Mouse (Mus musculus): Measurements from ENCODE around the gene Matn1. TPM values are rescaled to one million over a fixed set of nuclear protein-coding genes. Genes with fewer than 3 reads are reported as not detected.

The Matn1 gene
- polyA plus RNA-seq, 1 experiment from 2014 or later, result 51.7 TPM

DNA sequence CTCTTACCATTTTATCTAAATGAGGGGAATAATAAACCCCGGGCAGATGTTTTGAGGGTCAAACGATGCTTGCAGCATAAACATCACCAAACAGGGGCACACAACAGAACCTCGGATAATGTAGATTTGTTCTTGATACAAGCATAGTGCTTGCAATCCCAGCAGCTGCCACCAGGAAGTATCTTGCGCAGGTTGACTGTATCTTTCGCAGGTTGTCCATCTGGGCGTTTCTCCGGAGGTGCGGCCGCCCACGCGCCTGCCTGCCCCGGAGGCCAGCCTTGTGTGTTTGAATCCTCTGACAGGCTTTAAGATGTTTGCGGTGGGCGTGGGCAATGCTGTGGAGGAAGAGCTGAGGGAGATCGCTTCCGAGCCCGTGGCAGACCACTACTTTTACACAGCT, 8.3 kb downstream of the Matn1 start:
- DNase-seq (ENCODE audit: low spot score), result no peak
- ATAC-seq (ENCODE audit: low read depth), result no peak
- H3K4me3 ChIP-seq (ENCODE audit: low read depth, low read length), result no peak overlapping the region
- H3K27me3 ChIP-seq (replicated peaks; ENCODE audit: control insufficient read depth, insufficient read depth, low read length), result no peaks in the 10 kb centered on the region
- no peaks in the 10 kb centered on the region for H3K4me1 ChIP-seq (ENCODE audit: control insufficient read depth, insufficient read depth, low read length)
- no peak overlapping the region for H3K9ac ChIP-seq (ENCODE audit: low read depth, low read length)
- H3K27ac ChIP-seq (replicated peaks; ENCODE audit: low read depth, low read length), result no peak overlapping the region
- no peak overlapping the region for H3K4me2 ChIP-seq (ENCODE audit: low read depth, low read length)
- H3K9me3 ChIP-seq (ENCODE audit: control insufficient read depth, low read length), result no peaks in the 10 kb centered on the region
- 38% methylated on average over 17 of the region's 17 CpGs for WGBS
- no peaks in the 10 kb centered on the region for H3K36me3 ChIP-seq (ENCODE audit: control insufficient read depth, insufficient read depth, low read length)

GRCm38 (mm10) chr4:130957156-130957555, 13.0 kb downstream of the Matn1 start:
- Histone ChIP-seq H3K4me1 (ENCODE audit: control insufficient read depth, insufficient read depth, low read length) (no peaks in the 10 kb centered on the region), H3K36me3 (ENCODE audit: control insufficient read depth, insufficient read depth, low read length) (no peaks in the 10 kb centered on the region), H3K27me3 (replicated peaks; ENCODE audit: control insufficient read depth, insufficient read depth, low read length) (no peaks in the 10 kb centered on the region), H3K9me3 (ENCODE audit: control insufficient read depth, low read length) (no peaks in the 10 kb centered on the region), H3K4me2 (ENCODE audit: low read depth, low read length) (no peak overlapping the region), H3K9ac (ENCODE audit: low read depth, low read length) (no peak overlapping the region), H3K27ac (replicated peaks; ENCODE audit: low read depth, low read length) (no peak overlapping the region), H3K4me3 (ENCODE audit: low read depth, low read length) (no peak overlapping the region)
- WGBS, result 72% methylated on average over 10 of the region's 10 CpGs
- ATAC-seq (ENCODE audit: low read depth) (no peak), DNase-seq (ENCODE audit: low spot score) (no peak)

- no peak for ATAC-seq (ENCODE audit: low read depth)
- no peaks in the 10 kb centered on the region for H3K4me1 ChIP-seq (ENCODE audit: control insufficient read depth, insufficient read depth, low read length)
- WGBS, result 59% methylated on average over 5 of the region's 5 CpGs
- DNase-seq (ENCODE audit: low spot score), result no peak
- H3K27ac ChIP-seq (replicated peaks; ENCODE audit: low read depth, low read length), result no peak overlapping the region
- H3K36me3 ChIP-seq (ENCODE audit: control insufficient read depth, insufficient read depth, low read length), result no peaks in the 10 kb centered on the region
- no peak overlapping the region for H3K9ac ChIP-seq (ENCODE audit: low read depth, low read length)
- H3K4me3 ChIP-seq (ENCODE audit: low read depth, low read length), result no peak overlapping the region
- H3K27me3 ChIP-seq (replicated peaks; ENCODE audit: control insufficient read depth, insufficient read depth, low read length), result no peaks in the 10 kb centered on the region
- H3K4me2 ChIP-seq (ENCODE audit: low read depth, low read length), result no peak overlapping the region
- no peaks in the 10 kb centered on the region for H3K9me3 ChIP-seq (ENCODE audit: control insufficient read depth, low read length)
Observed at GRCm38 (mm10) chr4:130958812-130959211, 14.6 kb downstream of the Matn1 start.

DNA sequence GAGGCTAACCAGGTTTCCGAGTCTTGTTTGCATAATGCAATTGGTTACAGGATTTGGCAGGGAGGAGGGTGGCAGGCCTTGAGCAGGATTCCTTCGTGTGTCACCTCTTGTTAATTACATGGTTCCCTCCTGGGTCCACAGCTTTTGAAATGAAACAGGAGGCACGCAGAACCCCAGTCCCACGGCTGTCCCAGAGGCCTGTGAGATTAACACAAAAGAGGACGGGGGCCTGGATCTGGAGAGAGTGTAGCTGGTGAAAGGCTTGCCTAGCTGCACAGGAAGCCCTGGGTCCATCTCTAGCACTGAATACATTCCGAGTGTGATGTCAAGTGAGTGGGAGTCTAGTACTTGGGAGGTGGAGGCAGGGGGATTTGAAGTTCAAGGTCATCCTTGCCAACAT, 15.5 kb downstream of the Matn1 start:
- Histone ChIP-seq H3K9me3 (ENCODE audit: control insufficient read depth, low read length) (no peaks in the 10 kb centered on the region), H3K27me3 (replicated peaks; ENCODE audit: control insufficient read depth, insufficient read depth, low read length) (no peaks in the 10 kb centered on the region), H3K36me3 (ENCODE audit: control insufficient read depth, insufficient read depth, low read length) (no peaks in the 10 kb centered on the region), H3K4me2 (ENCODE audit: low read depth, low read length) (no peak overlapping the region), H3K27ac (replicated peaks; ENCODE audit: low read depth, low read length) (no peak overlapping the region), H3K9ac (ENCODE audit: low read depth, low read length) (no peak overlapping the region), H3K4me1 (ENCODE audit: control insufficient read depth, insufficient read depth, low read length) (no peaks in the 10 kb centered on the region), H3K4me3 (ENCODE audit: low read depth, low read length) (no peak overlapping the region)
- ATAC-seq (ENCODE audit: low read depth), result no peak
- 46% methylated on average over 6 of the region's 6 CpGs for WGBS
- no peak for DNase-seq (ENCODE audit: low spot score)

DNA sequence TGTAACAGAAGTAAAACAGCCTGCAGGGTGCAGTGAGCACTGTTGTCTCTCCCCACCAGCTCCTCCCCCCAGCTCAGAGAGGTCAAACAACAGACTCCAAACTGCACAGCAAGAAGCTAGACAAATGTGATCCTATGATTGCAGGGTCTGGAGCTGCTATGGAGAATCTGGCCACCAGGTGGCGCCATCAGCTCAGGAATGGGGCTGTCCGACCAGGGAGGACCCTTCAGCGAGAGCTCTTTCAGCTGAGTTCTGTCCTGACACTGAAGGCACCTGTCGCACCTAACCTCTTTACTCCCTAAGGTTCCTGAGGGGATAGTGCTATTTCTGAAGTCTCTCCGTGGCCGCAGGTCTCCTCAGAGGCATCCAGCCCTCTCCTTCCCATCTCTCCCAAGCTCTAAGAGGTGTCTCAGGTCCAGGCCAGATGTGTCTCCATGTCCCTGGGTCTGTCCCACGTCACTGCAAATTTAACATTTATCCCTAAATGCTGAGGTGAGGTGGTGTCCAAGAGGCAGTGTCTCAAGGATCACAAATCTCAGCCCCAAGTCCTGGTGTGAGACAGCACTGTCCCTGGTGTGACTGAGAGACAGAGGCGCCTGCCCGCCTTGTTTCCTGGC, 16.0 kb downstream of the Matn1 start:
- ATAC-seq (ENCODE audit: low read depth), result peak; percentile 72; the same call in 1 of the 2 replicates
- Histone ChIP-seq H3K27ac (replicated peaks; ENCODE audit: low read depth, low read length) (no peak overlapping the region), H3K4me2 (ENCODE audit: low read depth, low read length) (no peak overlapping the region), H3K4me3 (ENCODE audit: low read depth, low read length) (no peak overlapping the region), H3K9me3 (ENCODE audit: control insufficient read depth, low read length) (no peaks in the 10 kb centered on the region), H3K36me3 (ENCODE audit: control insufficient read depth, insufficient read depth, low read length) (no peaks in the 10 kb centered on the region), H3K9ac (ENCODE audit: low read depth, low read length) (no peak overlapping the region), H3K4me1 (ENCODE audit: control insufficient read depth, insufficient read depth, low read length) (no peaks in the 10 kb centered on the region), H3K27me3 (replicated peaks; ENCODE audit: control insufficient read depth, insufficient read depth, low read length) (no peaks in the 10 kb centered on the region)
- peak; percentile 68 for DNase-seq (ENCODE audit: low spot score)
- 36% methylated on average over 9 of the region's 9 CpGs for WGBS

DNA sequence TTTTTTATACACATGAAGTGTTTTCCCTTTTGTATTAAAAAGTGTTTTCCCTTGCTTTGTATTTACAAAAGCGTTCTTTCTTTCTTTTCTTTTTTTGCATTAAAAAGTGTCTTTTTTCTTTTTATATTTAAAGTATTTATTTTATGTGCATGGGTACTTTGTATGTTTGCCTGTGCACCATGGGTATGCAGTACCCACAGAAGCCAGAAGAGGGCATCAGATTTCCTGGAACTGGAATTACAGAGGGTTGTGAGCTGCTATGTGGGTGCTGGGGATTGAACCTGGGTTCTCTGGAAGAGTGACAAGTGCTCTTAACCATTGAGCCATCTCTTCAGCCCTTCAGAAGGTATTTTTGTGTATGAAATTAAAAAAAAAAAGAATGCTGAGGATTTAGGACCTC, 27.1 kb downstream of the Matn1 start:
- no peak overlapping the region for H3K27ac ChIP-seq (replicated peaks; ENCODE audit: low read depth, low read length)
- no peak for ATAC-seq (ENCODE audit: low read depth)
- H3K27me3 ChIP-seq (replicated peaks; ENCODE audit: control insufficient read depth, insufficient read depth, low read length), result no peaks in the 10 kb centered on the region
- no peak overlapping the region for H3K9ac ChIP-seq (ENCODE audit: low read depth, low read length)
- peaks cover 5% of the 10 kb centered on the region; the same call in 1 of the 2 replicates for H3K9me3 ChIP-seq (ENCODE audit: control insufficient read depth, low read length)
- H3K36me3 ChIP-seq (ENCODE audit: control insufficient read depth, insufficient read depth, low read length), result no peaks in the 10 kb centered on the region
- 93% methylated on average over 1 of the region's 1 CpGs for WGBS
- H3K4me1 ChIP-seq (ENCODE audit: control insufficient read depth, insufficient read depth, low read length), result 0 out of 2 replicates have a peak, but pooled peaks cover 3% of the 10 kb centered on the region
- no peak for DNase-seq (ENCODE audit: low spot score)
- H3K4me3 ChIP-seq (ENCODE audit: low read depth, low read length), result no peak overlapping the region
- no peak overlapping the region for H3K4me2 ChIP-seq (ENCODE audit: low read depth, low read length)

DNA sequence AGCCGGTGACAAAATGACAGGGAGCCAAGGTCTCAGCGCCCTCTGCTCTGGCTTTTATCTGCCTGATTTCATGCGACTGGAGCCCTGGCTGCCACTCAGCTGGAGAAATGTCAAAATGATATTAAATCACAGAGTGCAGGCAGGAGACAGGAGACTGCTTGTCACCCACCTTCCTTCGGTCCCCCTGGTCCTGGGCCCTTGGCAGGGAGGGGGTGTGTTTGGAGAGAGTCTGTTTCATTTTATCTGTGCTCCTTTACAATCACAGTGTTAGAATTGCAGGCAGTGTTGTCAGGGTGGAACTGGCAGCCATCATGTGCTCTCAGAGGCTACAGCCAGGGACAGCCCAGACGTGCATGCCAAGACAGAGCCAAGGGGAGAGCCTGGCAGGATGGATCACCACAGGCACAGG, 28.2 kb downstream of the Matn1 start:
- no peak overlapping the region for H3K27ac ChIP-seq (replicated peaks; ENCODE audit: low read depth, low read length)
- H3K36me3 ChIP-seq (ENCODE audit: control insufficient read depth, insufficient read depth, low read length), result no peaks in the 10 kb centered on the region
- H3K4me1 ChIP-seq (ENCODE audit: control insufficient read depth, insufficient read depth, low read length), result 0 out of 2 replicates have a peak, but pooled peaks cover 3% of the 10 kb centered on the region
- no peak for ATAC-seq (ENCODE audit: low read depth)
- WGBS, result 74% methylated on average over 5 of the region's 5 CpGs
- no peak for DNase-seq (ENCODE audit: low spot score)
- H3K27me3 ChIP-seq (replicated peaks; ENCODE audit: control insufficient read depth, insufficient read depth, low read length), result no peaks in the 10 kb centered on the region
- H3K9me3 ChIP-seq (ENCODE audit: control insufficient read depth, low read length), result peaks cover 5% of the 10 kb centered on the region; the same call in 1 of the 2 replicates
- H3K9ac ChIP-seq (ENCODE audit: low read depth, low read length), result no peak overlapping the region
- H3K4me2 ChIP-seq (ENCODE audit: low read depth, low read length), result no peak overlapping the region
- H3K4me3 ChIP-seq (ENCODE audit: low read depth, low read length), result no peak overlapping the region

DNA sequence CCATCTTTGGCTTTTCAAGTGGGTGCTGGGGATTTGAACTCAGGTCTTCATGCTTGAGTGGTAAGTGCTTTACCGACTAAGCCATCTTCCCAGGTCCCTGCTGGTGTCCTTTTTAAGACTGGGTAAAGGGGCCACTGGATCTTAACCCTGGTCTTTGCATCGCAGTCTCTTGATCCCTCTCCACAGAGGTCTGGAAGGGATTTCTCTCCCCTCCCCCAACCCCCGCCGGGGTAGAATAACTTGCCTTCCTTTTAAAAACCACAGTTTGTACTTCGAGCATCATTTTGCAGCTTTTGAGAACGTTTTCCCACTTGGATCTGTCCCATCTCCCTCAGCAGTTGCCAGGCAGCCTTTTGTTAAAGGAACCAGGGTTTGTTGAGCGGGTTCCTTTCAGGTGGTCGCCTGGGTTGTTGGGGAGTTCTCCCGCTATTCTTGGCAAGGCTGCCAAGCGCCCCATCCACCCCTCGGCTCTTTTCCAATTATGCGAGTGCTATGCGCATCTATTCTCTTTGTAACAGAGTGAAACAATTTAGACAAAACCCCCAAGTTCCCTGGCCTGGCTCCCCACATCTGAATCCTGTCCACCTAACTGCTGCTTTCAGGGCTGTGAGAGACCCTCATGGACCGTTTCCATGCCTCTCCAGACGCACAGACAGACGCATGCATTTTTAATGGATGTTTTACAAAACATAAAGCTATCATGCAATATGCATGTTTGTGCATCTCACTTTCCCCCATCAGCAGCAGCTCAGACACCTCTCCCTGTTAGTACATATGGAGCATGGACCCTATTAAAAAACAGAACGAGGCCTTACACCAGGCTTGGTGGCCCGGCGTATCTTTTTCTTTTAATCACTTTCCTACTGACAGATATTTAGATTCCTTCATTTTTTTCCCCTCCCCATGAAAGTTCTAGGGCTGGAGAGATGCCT, 29.4 kb downstream of the Matn1 start:
- peak; percentile 81 for DNase-seq (ENCODE audit: low spot score)
- Histone ChIP-seq H3K4me3 (ENCODE audit: low read depth, low read length) (no peak overlapping the region), H3K4me1 (ENCODE audit: control insufficient read depth, insufficient read depth, low read length) (0 out of 2 replicates have a peak, but pooled peaks cover 3% of the 10 kb centered on the region), H3K36me3 (ENCODE audit: control insufficient read depth, insufficient read depth, low read length) (no peaks in the 10 kb centered on the region), H3K27ac (replicated peaks; ENCODE audit: low read depth, low read length) (peak overlapping the region; percentile 48), H3K9ac (ENCODE audit: low read depth, low read length) (no peak overlapping the region), H3K9me3 (ENCODE audit: control insufficient read depth, low read length) (peaks cover 5% of the 10 kb centered on the region; the same call in 1 of the 2 replicates), H3K4me2 (ENCODE audit: low read depth, low read length) (no peak overlapping the region), H3K27me3 (replicated peaks; ENCODE audit: control insufficient read depth, insufficient read depth, low read length) (no peaks in the 10 kb centered on the region)
- WGBS, result 37% methylated on average over 19 of the region's 19 CpGs
- peak; percentile 37; the same call in 1 of the 2 replicates for ATAC-seq (ENCODE audit: low read depth)

All from embryonic facial prominence, embryonic 14.5 days (tissue).